Mouse (Mus musculus) CH12.LX (cell line): Measurements from ENCODE around the gene Dgcr8.

Experiments
- CTCF ChIP-seq, 2 experiments: IDR thresholded peaks in 1 of 2; conservative IDR thresholded peaks in 1 of 2; 2 replicates each; pipeline ENCODE4 v1.5.1; 2011 to 2012; ENCODE audit warnings: low read depth in 2 of 2, low read length in 2 of 2, improper control_type of control experiment in 1 of 2, inconsistent platforms in 1 of 2, mild to moderate bottlenecking in 1 of 2, moderate library complexity in 1 of 2
- EP300 ChIP-seq: IDR thresholded peaks from 2 replicates; pipeline ENCODE4 v1.6.1; 2011; ENCODE audit warnings: low read length, improper control_type of control experiment
- IRF4 ChIP-seq: IDR thresholded peaks from 2 replicates; pipeline ENCODE4 v1.6.1; 2014; ENCODE audit warnings: low read depth, mild to moderate bottlenecking, inconsistent platforms, low read length, improper control_type of control experiment
- MAFK ChIP-seq: IDR thresholded peaks from 2 replicates; pipeline ENCODE4 v1.6.1; 2011; ENCODE audit warnings: low read length, improper control_type of control experiment; ENCODE audit not compliant: insufficient replicate concordance
- MAX ChIP-seq: IDR thresholded peaks from 2 replicates; pipeline ENCODE4 v1.6.1; 2011; ENCODE audit warnings: low read length, improper control_type of control experiment
- MEF2A ChIP-seq: IDR thresholded peaks from 2 replicates; pipeline ENCODE4 v1.6.1; 2014; ENCODE audit warnings: low read depth, mild to moderate bottlenecking, inconsistent platforms, low read length, improper control_type of control experiment, borderline replicate concordance
- MXI1 ChIP-seq: IDR thresholded peaks from 2 replicates; pipeline ENCODE4 v1.6.1; 2011; ENCODE audit warnings: mild to moderate bottlenecking, low read depth, low read length, improper control_type of control experiment
- POLR2A ChIP-seq: IDR thresholded peaks from 2 replicates; pipeline ENCODE4 v1.6.1; 2011; ENCODE audit warnings: low read depth, mild to moderate bottlenecking, improper control_type of control experiment, low read length
- RAD21 ChIP-seq: IDR thresholded peaks from 2 replicates; pipeline ENCODE4 v1.6.1; 2011; ENCODE audit warnings: low read depth, mild to moderate bottlenecking, low read length, improper control_type of control experiment, moderate library complexity
- SIN3A ChIP-seq: IDR thresholded peaks from 2 replicates; pipeline ENCODE4 v1.6.1; 2012; ENCODE audit warnings: low read length, improper control_type of control experiment, inconsistent platforms
- UBTF ChIP-seq: IDR thresholded peaks from 2 replicates; pipeline ENCODE4 v1.6.1; 2012; ENCODE audit warnings: low read depth, mild to moderate bottlenecking, inconsistent platforms, low read length, improper control_type of control experiment, moderate library complexity
- ZKSCAN1 ChIP-seq: IDR thresholded peaks from 2 replicates; pipeline ENCODE4 v1.6.1; 2012; ENCODE audit warnings: low read depth, inconsistent platforms, low read length, improper control_type of control experiment, borderline replicate concordance
- ZNF384 ChIP-seq: IDR thresholded peaks from 2 replicates; pipeline ENCODE4 v1.6.1; 2012; ENCODE audit warnings: low read depth, low read length, improper control_type of control experiment, inconsistent platforms

DNA sequence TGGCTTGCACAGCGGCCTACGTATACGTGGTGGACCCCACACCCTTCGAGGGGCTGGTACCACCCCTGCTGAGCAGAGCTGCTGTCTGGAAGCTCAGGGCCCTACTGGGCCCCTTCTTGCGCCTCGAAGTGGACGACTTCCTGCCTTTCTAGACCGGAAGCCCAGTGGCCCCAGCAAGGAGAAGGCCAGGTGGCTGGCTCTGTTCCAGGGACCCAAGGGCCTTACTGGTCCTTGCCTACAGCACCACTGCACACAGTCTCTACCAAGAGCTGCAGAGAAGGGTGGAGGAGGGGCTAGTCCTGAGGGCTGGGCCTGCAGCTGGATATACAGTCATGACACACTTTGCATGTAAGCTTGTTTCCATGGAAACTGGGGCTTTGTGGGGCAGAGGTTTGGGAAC, 69.0 kb downstream of the Dgcr8 start:
- TF ChIP-seq RAD21 (no peak; the same call in 1 of the 2 replicates), UBTF (peak; percentile 10; the same call in 1 of the 2 replicates), MEF2A (peak; percentile 84), MAX (peak; percentile 77), POLR2A (peak; percentile 66), CTCF (conservative IDR thresholded peaks at IDR 0.05 in 1 of 2, IDR thresholded peaks at IDR 0.05 in 1 of 2; ENCODE audit: low read depth in 2 of 2, low read length in 2 of 2) (no peak), MXI1 (peak; percentile 66; the same call in 1 of the 2 replicates), EP300 (peak; percentile 64), ZKSCAN1 (no peak), IRF4 (peak; percentile 70), ZNF384 (no peak), MAFK (no peak), SIN3A (peak; percentile 84)
